Mouse (Mus musculus) intestine, postnatal 0 days (tissue): ENCODE data around the gene Eno3. TPM values are rescaled to one million over a fixed set of nuclear protein-coding genes. Genes with fewer than 3 reads are reported as not detected.

Experiments used
- ATAC-seq: fragments of 200-750 bp; cut with Nextera tagmentation; 2 replicates; pipeline ENCODE4 v1.8.0; 2017; ENCODE audit warnings: mild to moderate bottlenecking, moderate TSS enrichment, moderate library complexity
- H3K27ac ChIP-seq: fragments of 300-500 bp; sonication (generic); 2 replicates; pipeline ENCODE4 v1.5.1; 2014; ENCODE audit warnings: mild to moderate bottlenecking, low read depth, low read length, moderate library complexity
- H3K27me3 ChIP-seq: fragments of 300-500 bp; sonication (generic); replicated peaks from 2 replicates; pipeline ENCODE4 v1.6.1; 2014; ENCODE audit warnings: low read length, mixed read lengths; ENCODE audit not compliant: control insufficient read depth, insufficient read depth
- H3K36me3 ChIP-seq: fragments of 300-500 bp; sonication (generic); 2 replicates; pipeline ENCODE4 v1.6.1; 2014; ENCODE audit warnings: mild to moderate bottlenecking, moderate library complexity; ENCODE audit not compliant: control insufficient read depth, insufficient read depth
- H3K4me1 ChIP-seq: fragments of 300-500 bp; sonication (generic); replicated peaks from 2 replicates; pipeline ENCODE4 v1.6.1; 2014; ENCODE audit warnings: antibody characterized with exemption, low read length, mixed read lengths; ENCODE audit not compliant: control insufficient read depth, insufficient read depth
- H3K4me2 ChIP-seq: fragments of 300-500 bp; sonication (generic); replicated peaks from 2 replicates; pipeline ENCODE4 v1.6.1; 2014; ENCODE audit warnings: low read depth, mild to moderate bottlenecking, moderate library complexity
- H3K4me3 ChIP-seq: fragments of 300-500 bp; sonication (generic); 2 replicates; pipeline ENCODE4 v1.5.1; 2014; ENCODE audit warnings: low read depth, low read length
- H3K9ac ChIP-seq: fragments of 300-500 bp; sonication (generic); 2 replicates; pipeline ENCODE4 v1.6.1; 2014; ENCODE audit warnings: mild to moderate bottlenecking, low read depth, low read length
- H3K9me3 ChIP-seq: fragments of 300-500 bp; sonication (generic); 2 replicates; pipeline ENCODE4 v1.6.1; 2016; ENCODE audit warnings: mixed run types; ENCODE audit not compliant: control insufficient read depth
- CTCF ChIP-seq: sonication (generic); IDR thresholded peaks from 2 replicates; pipeline ENCODE4 v1.5.1; 2016; ENCODE audit warnings: low read depth, mild to moderate bottlenecking, control low read depth, antibody characterized with exemption, moderate library complexity
- WGBS: fragments of 180-500 bp; shearing (Covaris S2); extraction: QIAGEN DNeasy Blood & Tissue Kit; methylation state at CpG from one replicate; pipeline ENCODE4 v1.1.7; 2014; 5-methylcytosine and 5-hydroxymethylcytosine counted together
- polyA plus RNA-seq: library from polyadenylated mRNA; unstranded; fragments of >200 nt; fragmentation: Nextera tagmentation; extraction: Ambion mirVana; gene quantifications from 2 replicates; pipeline ENCODE4 v1.2.1, GENCODE M21; 2015

The Eno3 gene
- polyA plus RNA-seq, 1 experiment from 2014 or later = 5.9 TPM

- under 1% methylated on average over 61 of the region's 63 CpGs for WGBS
- Histone ChIP-seq H3K9me3 (no peaks in the 10 kb centered on the region), H3K36me3 (peaks cover 33% of the 10 kb centered on the region), H3K9ac (peak within 1 kb of the TSS; percentile 94), H3K27ac (peak within 1 kb of the TSS; percentile 98), H3K4me3 (peak within 1 kb of the TSS; percentile 77), H3K27me3 (no peaks in the 10 kb centered on the region), H3K4me2 (peak within 1 kb of the TSS; percentile 91), H3K4me1 (peaks cover 8% of the 10 kb centered on the region; the same call in 1 of the 2 replicates)
- TF ChIP-seq CTCF = peak; percentile 47
- ATAC-seq = peak; percentile 82
Observed at GRCm38 (mm10) chr11:70646691-70647650, 10.0 kb upstream of the Eno3 start, which contains the start of the genes Rnf167 and Slc25a11. Gene Rnf167 (plus strand): TSS chr11:70647235. Gene Slc25a11 (minus strand): TSS chr11:70647479.

- Histone ChIP-seq H3K4me3 (peak overlapping the region; percentile 77), H3K4me2 (peak overlapping the region; percentile 91), H3K9me3 (no peaks in the 10 kb centered on the region), H3K4me1 (peaks cover 8% of the 10 kb centered on the region; the same call in 1 of the 2 replicates), H3K27me3 (no peaks in the 10 kb centered on the region), H3K9ac (peak overlapping the region; percentile 94), H3K27ac (peak overlapping the region; percentile 98), H3K36me3 (peaks cover 42% of the 10 kb centered on the region)
- WGBS = 2% methylated on average over 28 of the region's 28 CpGs
- TF ChIP-seq CTCF = no peak
- ATAC-seq = peak; percentile 5
Observed at GRCm38 (mm10) chr11:70647716-70648420, 9.1 kb upstream of the Eno3 start.

GRCm38 (mm10) chr11:70648512-70648911 is 8.5 kb upstream of the Eno3 start:
- 45% methylated on average over 4 of the region's 4 CpGs for WGBS
- H3K4me2 ChIP-seq = peak overlapping the region; percentile 91
- no peak for ATAC-seq

GRCm38 (mm10) chr11:70649185-70649734 is 7.7 kb upstream of the Eno3 start:
- 0 out of 2 replicates have a peak overlapping the region, but pooled peaks have one; percentile 1 for H3K9ac ChIP-seq
- 57% methylated on average over 8 of the region's 8 CpGs for WGBS
- H3K9me3 ChIP-seq = no peaks in the 10 kb centered on the region
- H3K4me2 ChIP-seq = peak overlapping the region; percentile 91
- no peak overlapping the region for H3K4me3 ChIP-seq
- H3K4me1 ChIP-seq = peaks cover 8% of the 10 kb centered on the region; the same call in 1 of the 2 replicates
- no peaks in the 10 kb centered on the region for H3K27me3 ChIP-seq
- peak overlapping the region; percentile 60 for H3K27ac ChIP-seq
- H3K36me3 ChIP-seq = peaks cover 39% of the 10 kb centered on the region
- no peak for TF ChIP-seq CTCF
- no peak for ATAC-seq

More at GRCm38 (mm10) chr11:70648512-70648911, 8.5 kb upstream of the Eno3 start:
- H3K36me3 ChIP-seq = peaks cover 45% of the 10 kb centered on the region
- H3K27ac ChIP-seq = peak overlapping the region; percentile 98
- H3K9ac ChIP-seq = peak overlapping the region; percentile 94; the same call in 1 of the 2 replicates
- H3K9me3 ChIP-seq = no peaks in the 10 kb centered on the region
- peak overlapping the region; percentile 77 for H3K4me3 ChIP-seq
- peaks cover 8% of the 10 kb centered on the region; the same call in 1 of the 2 replicates for H3K4me1 ChIP-seq
- TF ChIP-seq CTCF = no peak
- no peaks in the 10 kb centered on the region for H3K27me3 ChIP-seq

GRCm38 (mm10) chr11:70650322-70651175 is 6.5 kb upstream of the Eno3 start:
- Histone ChIP-seq H3K9me3 (no peaks in the 10 kb centered on the region), H3K4me2 (peak overlapping the region; percentile 91), H3K27ac (peak overlapping the region; percentile 60; the same call in 1 of the 2 replicates), H3K4me1 (peaks cover 8% of the 10 kb centered on the region; the same call in 1 of the 2 replicates), H3K27me3 (no peaks in the 10 kb centered on the region), H3K36me3 (peaks cover 30% of the 10 kb centered on the region), H3K4me3 (no peak overlapping the region), H3K9ac (no peak overlapping the region)
- no peak for TF ChIP-seq CTCF
- 45% methylated on average over 12 of the region's 12 CpGs for WGBS
- ATAC-seq = no peak
